Mouse (Mus musculus): ENCODE results near the gene Olfr1055.
"Not testable (repeated sequence)": the region's sequence is repeated elsewhere in the genome, so short reads cannot be mapped to it uniquely, and the experiment has no call there.

The Olfr1055 gene

GRCm38 (mm10) chr2:86350184-86350583, at the start of gene Olfr1055:
Gene Olfr1055 (minus strand): TSS chr2:86350284.
- DNase-seq, result no peak

GRCm38 (mm10) chr2:86395114-86395513, 45.0 kb upstream of the Olfr1055 start:
- DNase-seq, result no peak

GRCm38 (mm10) chr2:86388461-86388860, 38.4 kb upstream of the Olfr1055 start, which contains the start of gene Olfr1058:
Gene Olfr1058 (minus strand): TSS chr2:86388561.
- DNase-seq, result not testable (repeated sequence)

DNA sequence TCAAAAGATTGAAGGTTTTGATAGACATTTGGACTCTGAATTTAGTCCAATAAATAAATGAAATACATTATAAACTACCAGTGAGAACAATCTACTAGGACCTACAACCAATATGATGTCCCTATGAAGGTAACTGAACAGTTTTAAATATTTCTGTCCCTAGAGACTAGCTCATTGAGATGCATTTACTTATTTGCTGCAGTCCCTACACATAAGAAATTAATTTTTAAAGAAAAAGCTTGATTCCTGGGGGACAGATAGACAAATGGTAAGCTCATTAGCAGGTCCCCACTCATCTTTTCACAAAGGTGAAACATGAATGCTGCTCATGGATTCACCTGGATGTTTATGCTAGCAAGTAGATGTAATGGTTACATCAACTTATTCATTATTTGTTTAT, 28.2 kb upstream of the Olfr1055 start, which contains the start of gene Olfr1057:
Olfr1057 (minus strand) TSS at position 101 of the 400 bp plus-strand sequence.
- DNase-seq, result no peak

DNA sequence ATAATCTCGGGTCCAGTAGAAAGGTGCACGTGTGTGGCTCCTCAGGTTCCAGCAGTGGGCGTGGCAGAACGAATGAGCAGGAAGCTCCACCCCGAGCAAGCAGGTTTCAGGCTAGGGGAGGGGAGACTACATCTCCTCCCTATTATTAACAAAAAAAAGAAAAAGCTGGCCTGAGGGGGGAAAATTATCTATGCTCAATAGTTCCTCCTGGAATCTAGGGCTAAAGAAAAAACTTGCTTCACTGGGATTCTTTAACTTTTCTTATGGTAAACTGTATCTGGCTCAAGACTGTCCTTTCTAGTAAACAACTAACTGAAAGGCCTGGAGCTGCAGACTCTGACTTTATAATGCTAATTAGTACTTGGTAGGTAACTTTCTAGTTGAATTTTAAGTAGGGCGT, 16.3 kb upstream of the Olfr1055 start:
- not testable (repeated sequence) for DNase-seq

DNA sequence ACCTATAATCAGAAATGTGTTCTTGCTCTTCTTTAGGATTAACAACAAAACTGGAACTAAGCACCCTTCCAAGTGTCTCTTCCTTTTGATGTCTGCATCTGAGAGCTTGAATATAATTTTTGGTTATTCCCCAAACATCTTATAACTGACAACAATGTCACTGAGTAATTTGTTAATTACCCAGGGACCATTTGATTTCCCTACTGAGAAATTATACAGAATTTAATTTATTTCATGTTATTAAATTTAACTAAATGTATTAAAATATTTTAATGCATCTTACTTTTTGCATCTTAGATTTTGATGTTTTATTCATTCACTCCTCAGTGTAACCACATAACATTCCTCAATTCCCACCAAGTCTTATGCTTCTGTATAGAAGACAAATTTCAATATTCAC, 12.3 kb upstream of the Olfr1055 start, which contains the start of gene Olfr1056:
Olfr1056 (minus strand) TSS at position 101 of the 400 bp plus-strand sequence.
- DNase-seq, result no peak

- not testable (repeated sequence) for DNase-seq
Observed at GRCm38 (mm10) chr2:86351751-86352150, 1.7 kb upstream of the Olfr1055 start.

- no peak for DNase-seq
Observed at GRCm38 (mm10) chr2:86335333-86335732, 14.8 kb downstream of the Olfr1055 start, which contains the start of gene Olfr1054. Gene Olfr1054 (minus strand): TSS chr2:86335433.

GRCm38 (mm10) chr2:86315184-86315583, 34.9 kb downstream of the Olfr1055 start, which contains the start of gene Olfr1053:
Gene Olfr1053 (minus strand): TSS chr2:86315284.
- DNase-seq, result no peak
